In the genomic region with DNA sequence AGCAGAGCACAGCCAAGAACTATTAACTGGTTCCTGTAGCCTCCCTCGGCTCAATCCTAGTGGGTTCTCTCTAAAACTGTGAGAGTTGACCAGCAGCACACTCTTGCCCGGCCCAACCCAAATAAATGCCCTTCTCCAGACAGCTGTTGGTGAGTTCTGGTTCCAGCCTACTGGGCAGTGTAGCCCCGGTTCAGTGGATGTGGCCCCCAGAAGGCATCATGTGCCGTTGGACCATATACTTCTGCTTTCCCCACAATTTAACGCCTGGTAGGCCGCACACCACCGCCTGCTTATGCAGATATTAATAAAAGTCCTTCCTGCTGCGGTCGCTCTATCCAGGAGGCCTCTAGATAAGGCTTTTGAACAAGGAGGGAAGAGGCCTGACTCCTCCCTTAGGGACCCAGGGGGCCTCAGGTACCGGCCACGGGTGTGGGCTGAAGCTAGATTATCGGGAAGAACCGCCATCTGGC, we compare ENCODE assay signal across 8 mouse cellular contexts. TPM values are rescaled to one million over a fixed set of nuclear protein-coding genes. Genes with fewer than 3 reads are reported as not detected.
A peak's percentile ranks its signal among the peaks of the same experiment; 100 is the strongest.
DNase-seq lines count a peak whose midpoint lies in the region; ATAC-seq and TF ChIP-seq lines count a peak whose summit lies in the region.

No protein-coding gene starts in this region.

- intact Hi-C loops in heart, postnatal 14 days (cut with DNase I), result loop anchor here (5.0 kb wide), 1 partner anchor 42 kb away; a partner anchor contains a TSS

- peaks cover 41% of the 10 kb centered on the region for H3K36me3 ChIP-seq in heart, embryonic 12.5 days
- H3K36me3 ChIP-seq in forebrain, postnatal 0 days (ENCODE audit: insufficient read depth), result no peaks in the 10 kb centered on the region
- H3K36me3 ChIP-seq in liver, embryonic 12.5 days, result peaks cover 64% of the 10 kb centered on the region

- no peaks in the 10 kb centered on the region for H3K27me3 ChIP-seq in heart, embryonic 12.5 days (replicated peaks)
- H3K27me3 ChIP-seq in forebrain, postnatal 0 days (ENCODE audit: insufficient read depth, low read length), result no peaks in the 10 kb centered on the region; the same call in 1 of the 2 replicates
- no peaks in the 10 kb centered on the region for H3K27me3 ChIP-seq in liver, embryonic 12.5 days (replicated peaks)

- H3K9ac ChIP-seq in heart, embryonic 12.5 days, result peak overlapping the region; percentile 85
- H3K9ac ChIP-seq in forebrain, postnatal 0 days, result peak overlapping the region; percentile 18; the same call in 1 of the 2 replicates
- H3K9ac ChIP-seq in liver, embryonic 12.5 days, result peak overlapping the region; percentile 98

- ATAC-seq in heart, embryonic 12.5 days (ENCODE audit: insufficient number of reproducible peaks, low FRiP score), result peak; percentile 46
- ATAC-seq in forebrain, postnatal 0 days, result no peak
- ATAC-seq in liver, embryonic 12.5 days, result peak; percentile 92

- peak overlapping the region; percentile 56 for H3K4me3 ChIP-seq in heart, embryonic 12.5 days
- H3K4me3 ChIP-seq in forebrain, postnatal 0 days (ENCODE audit: low read depth, low read length), result peak overlapping the region; percentile 27; the same call in 1 of the 2 replicates
- H3K4me3 ChIP-seq in liver, embryonic 12.5 days, result peak overlapping the region; percentile 84

- H3K4me2 ChIP-seq in heart, embryonic 12.5 days, result peak overlapping the region; percentile 77
- H3K4me2 ChIP-seq in forebrain, postnatal 0 days (ENCODE audit: low read depth), result peak overlapping the region; percentile 51
- H3K4me2 ChIP-seq in liver, embryonic 12.5 days, result peak overlapping the region; percentile 78

- no peak for TF ChIP-seq CTCF in forebrain, postnatal 0 days (IDR thresholded peaks at IDR 0.05; ENCODE audit: low read depth)

- H3K9me3 ChIP-seq in heart, embryonic 12.5 days (replicated peaks), result no peaks in the 10 kb centered on the region
- no peaks in the 10 kb centered on the region for H3K9me3 ChIP-seq in forebrain, postnatal 0 days (ENCODE audit: low read length)
- no peaks in the 10 kb centered on the region for H3K9me3 ChIP-seq in liver, embryonic 12.5 days (replicated peaks)

- peak overlapping the region; percentile 95 for H3K27ac ChIP-seq in heart, embryonic 12.5 days (ENCODE audit: poor library complexity, severe bottlenecking)
- H3K27ac ChIP-seq in forebrain, postnatal 0 days (ENCODE audit: low read depth, low read length), result no peak overlapping the region
- H3K27ac ChIP-seq in liver, embryonic 12.5 days, result peak overlapping the region; percentile 99

- no peak for DNase-seq in heart, postnatal 14 days
- DNase-seq in urinary bladder, postnatal 25 days (ENCODE audit: low spot score), result peak; percentile 38
- no peak for DNase-seq in urinary bladder, postnatal 36 days (ENCODE audit: low spot score in 2 of 2)
- no peak for DNase-seq in forebrain, postnatal 0 days
- DNase-seq in skeletal muscle tissue, adult 2 months (ENCODE audit: low read depth, low spot score), result peak; percentile 36
- DNase-seq in layer of hippocampus, adult 11-12 months (ENCODE audit: low spot score), result no peak

- WGBS in heart, embryonic 12.5 days, result 8% methylated on average over 13 of the region's 13 CpGs
- WGBS in forebrain, postnatal 0 days, result 40% methylated on average over 13 of the region's 13 CpGs
- WGBS in liver, embryonic 12.5 days (ENCODE audit: insufficient replicate concordance), result under 1% methylated on average over 13 of the region's 13 CpGs

- H3K4me1 ChIP-seq in heart, embryonic 12.5 days (replicated peaks), result peaks cover 31% of the 10 kb centered on the region
- H3K4me1 ChIP-seq in forebrain, postnatal 0 days (ENCODE audit: insufficient read depth), result 0 out of 2 replicates have a peak, but pooled peaks cover 4% of the 10 kb centered on the region
- H3K4me1 ChIP-seq in liver, embryonic 12.5 days, result peaks cover 76% of the 10 kb centered on the region

RNA-seq across cellular contexts. Expression of a gene that starts 1.0 kb away (rescaled TPM):
- 111 and 112 TPM in 2 replicates for polyA plus RNA-seq in heart, embryonic 12.5 days (2016; fragmentation: Nextera tagmentation; extraction: Ambion mirVana)
- total RNA-seq in heart, postnatal 14 days (2021), result 10 to 100 TPM; 71.0 to 75.5 TPM
- 10.3 and 11.8 TPM in 2 replicates for total RNA-seq in forebrain, postnatal 0 days (2014; rRNA removed)
- 21.3 and 27.1 TPM in 2 replicates for polyA plus RNA-seq in forebrain, postnatal 0 days (2015; fragmentation: Nextera tagmentation; extraction: Ambion mirVana)
- polyA plus RNA-seq in liver, embryonic 12.5 days (2016; fragmentation: Nextera tagmentation; extraction: Ambion mirVana), result 220 and 223 TPM in 2 replicates

RNA-seq across cellular contexts. Expression of a gene that starts 9.2 kb away (rescaled TPM):
- 48.3 and 52.1 TPM in 2 replicates for polyA plus RNA-seq in heart, embryonic 12.5 days (2016; fragmentation: Nextera tagmentation; extraction: Ambion mirVana)
- 10 to 100 TPM; 48.8 to 54.0 TPM for total RNA-seq in heart, postnatal 14 days (2021)
- total RNA-seq in forebrain, postnatal 0 days (2014; rRNA removed), result 12.7 and 17.1 TPM in 2 replicates
- polyA plus RNA-seq in forebrain, postnatal 0 days (2015; fragmentation: Nextera tagmentation; extraction: Ambion mirVana), result 11.6 and 13.1 TPM in 2 replicates
- 105 and 109 TPM in 2 replicates for polyA plus RNA-seq in liver, embryonic 12.5 days (2016; fragmentation: Nextera tagmentation; extraction: Ambion mirVana)

RNA-seq across cellular contexts. Expression of a gene that starts 22.8 kb away (rescaled TPM):
- 90.0 and 92.9 TPM in 2 replicates for polyA plus RNA-seq in heart, embryonic 12.5 days (2016; fragmentation: Nextera tagmentation; extraction: Ambion mirVana)
- 10 to 100 TPM; 45.5 to 46.5 TPM for total RNA-seq in heart, postnatal 14 days (2021)
- 66.9 and 76.3 TPM in 2 replicates for total RNA-seq in forebrain, postnatal 0 days (2014; rRNA removed)
- polyA plus RNA-seq in forebrain, postnatal 0 days (2015; fragmentation: Nextera tagmentation; extraction: Ambion mirVana), result 117 and 124 TPM in 2 replicates
- polyA plus RNA-seq in liver, embryonic 12.5 days (2016; fragmentation: Nextera tagmentation; extraction: Ambion mirVana), result 80.0 and 83.0 TPM in 2 replicates

RNA-seq across cellular contexts. Expression of a gene that starts 24.6 kb away (rescaled TPM):
- 33.8 and 38.7 TPM in 2 replicates for polyA plus RNA-seq in heart, embryonic 12.5 days (2016; fragmentation: Nextera tagmentation; extraction: Ambion mirVana)
- total RNA-seq in heart, postnatal 14 days (2021), result 10 to 100 TPM; 29.8 to 32.5 TPM
- total RNA-seq in forebrain, postnatal 0 days (2014; rRNA removed), result 11.9 and 25.3 TPM in 2 replicates
- polyA plus RNA-seq in forebrain, postnatal 0 days (2015; fragmentation: Nextera tagmentation; extraction: Ambion mirVana), result 7.5 and 9.9 TPM in 2 replicates
- polyA plus RNA-seq in liver, embryonic 12.5 days (2016; fragmentation: Nextera tagmentation; extraction: Ambion mirVana), result 21.8 and 23.0 TPM in 2 replicates

RNA-seq across cellular contexts. Expression of a gene that starts 34.3 kb away (rescaled TPM):
- polyA plus RNA-seq in heart, embryonic 12.5 days (2016; fragmentation: Nextera tagmentation; extraction: Ambion mirVana), result 13.3 and 13.5 TPM in 2 replicates
- 10 to 100 TPM; 14.7 to 17.6 TPM for total RNA-seq in heart, postnatal 14 days (2021)
- 22.9 and 24.3 TPM in 2 replicates for total RNA-seq in forebrain, postnatal 0 days (2014; rRNA removed)
- polyA plus RNA-seq in forebrain, postnatal 0 days (2015; fragmentation: Nextera tagmentation; extraction: Ambion mirVana), result 17.2 and 17.5 TPM in 2 replicates
- polyA plus RNA-seq in liver, embryonic 12.5 days (2016; fragmentation: Nextera tagmentation; extraction: Ambion mirVana), result 32.2 and 33.1 TPM in 2 replicates

Comparison
In these comparisons a context has a peak if more than half of its experiments do, and no peak if none do; other contexts are left out.
1. DNase-seq: peak in urinary bladder, postnatal 25 days (single experiment) and skeletal muscle tissue, adult 2 months (single experiment); none in heart, postnatal 14 days (0 of 2), urinary bladder, postnatal 36 days (0 of 2), forebrain, postnatal 0 days (single experiment) and layer of hippocampus, adult 11-12 months (single experiment).
2. H3K4me3 ChIP-seq: peak in every context shown above with its lines; median percentile 84 in liver, embryonic 12.5 days; 56 in heart, embryonic 12.5 days; 27 in forebrain, postnatal 0 days.
3. H3K9ac ChIP-seq: peak in every context shown above with its lines; median percentile 98 in liver, embryonic 12.5 days; 85 in heart, embryonic 12.5 days; 18 in forebrain, postnatal 0 days.
4. Peak in every context shown above with its lines, with median percentiles within 50 percentile points of each other: H3K4me2 ChIP-seq.